Mouse (Mus musculus): ENCODE measurements around the gene Cldn15.

DNA sequence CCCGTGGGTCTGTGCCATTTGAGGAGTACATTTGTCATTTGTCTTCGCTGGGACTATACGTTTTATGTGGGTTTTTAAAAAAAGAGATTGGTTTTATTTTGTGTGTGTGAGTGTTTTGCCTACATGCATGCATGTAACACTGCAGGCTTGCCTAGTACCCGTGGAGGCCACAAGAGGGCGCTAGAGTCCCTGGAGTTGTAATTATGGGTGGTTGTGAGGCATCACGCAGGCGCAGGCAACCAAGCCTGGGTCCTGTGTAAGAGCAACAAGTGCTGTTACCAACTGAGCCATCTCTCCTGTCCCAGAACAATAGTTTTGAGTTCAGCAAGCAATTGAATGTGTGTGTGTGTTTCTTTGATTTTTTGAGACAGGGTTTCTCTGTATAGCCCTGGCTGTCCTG is 27.1 kb upstream of the Cldn15 start:
- TF ChIP-seq SMC3 (IDR thresholded peaks at IDR 0.05; ENCODE audit: low read depth, low read length) (no peak), ELF1 (IDR thresholded peaks at IDR 0.05; ENCODE audit: low read depth, low read length) (no peak), JUND (conservative IDR thresholded peaks at IDR 0.05; ENCODE audit: low read depth, low read length) (no peak), GABPA (IDR thresholded peaks at IDR 0.05; ENCODE audit: insufficient replicate concordance, low read depth, low read length) (no peak), BHLHE40 (IDR thresholded peaks at IDR 0.05; ENCODE audit: low read depth, low read length) (no peak), POLR2A (IDR thresholded peaks at IDR 0.05; ENCODE audit: low read depth, low read length) (no peak), EP300 (IDR thresholded peaks at IDR 0.05; ENCODE audit: low read length) (no peak)
